Mouse (Mus musculus): ENCODE data around the gene Ctnnd2.

- TF ChIP-seq GATA1 (IDR thresholded peaks at IDR 0.05; ENCODE audit: borderline replicate concordance, low read length) (no peak), FLI1 (IDR thresholded peaks at IDR 0.05; ENCODE audit: low read length) (no peak)
Measured at GRCm38 (mm10) chr15:30364491-30364890, 192.1 kb downstream of the Ctnnd2 start.
